Mouse (Mus musculus) CH12.LX (cell line): ENCODE data around the gene Cxcr2. TPM values are rescaled to one million over a fixed set of nuclear protein-coding genes. Genes with fewer than 3 reads are reported as not detected.

Source experiments
- DNase-seq: peaks from one replicate; pipeline ENCODE4 v3.0.0-alpha.2; 2013; ENCODE audit errors: extremely low read depth
- H3K27ac ChIP-seq: 2 replicates; pipeline ENCODE4 v1.5.1; 2012; ENCODE audit warnings: low read depth, mild to moderate bottlenecking, control low read depth, moderate library complexity; ENCODE audit not compliant: insufficient read depth
- H3K27me3 ChIP-seq: replicated peaks from 2 replicates; pipeline ENCODE3; 2012; ENCODE audit warnings: inconsistent platforms
- H3K36me3 ChIP-seq, 2 experiments: replicated peaks in 1 of 2; 2 replicates each; pipeline versions ENCODE3 to v1.6.1; 2012; ENCODE audit warnings: inconsistent platforms in 1 of 2, low read length in 1 of 2, mild to moderate bottlenecking in 1 of 2, mixed read lengths in 1 of 2, moderate library complexity in 1 of 2; ENCODE audit not compliant: control insufficient read depth in 1 of 2, insufficient read depth in 1 of 2
- H3K4me1 ChIP-seq, 2 experiments: 2 replicates each; pipeline ENCODE4 v1.6.1; 2012; ENCODE audit warnings: inconsistent platforms in 1 of 2, moderate library complexity in 1 of 2; ENCODE audit not compliant: insufficient read depth in 2 of 2, control insufficient read depth in 1 of 2
- H3K4me2 ChIP-seq: 2 replicates; pipeline ENCODE4 v1.6.1; 2012; ENCODE audit warnings: low read depth, mild to moderate bottlenecking, control low read depth; ENCODE audit not compliant: poor library complexity, insufficient read depth, severe bottlenecking
- H3K4me3 ChIP-seq, 3 experiments: fragments of 150-350 bp in 1 of 3; sonication (generic) in 1 of 3; replicated peaks in 1 of 3; 2 replicates each; pipeline versions ENCODE3 to v1.5.1; 2011 to 2012; ENCODE audit warnings: low read depth in 2 of 3, low read length in 2 of 3, mild to moderate bottlenecking in 2 of 3, moderate library complexity in 2 of 3, control low read depth in 1 of 3, improper control_type of control experiment in 1 of 3, inconsistent platforms in 1 of 3, mixed read lengths in 1 of 3; ENCODE audit not compliant: poor library complexity in 1 of 3
- H3K79me2 ChIP-seq: replicated peaks from 2 replicates; pipeline ENCODE4 v1.6.1; 2012; ENCODE audit warnings: mild to moderate bottlenecking, moderate library complexity; ENCODE audit not compliant: control insufficient read depth, poor library complexity, insufficient read depth, severe bottlenecking; ENCODE audit errors: extremely low read depth
- H3K9ac ChIP-seq: 2 replicates; pipeline ENCODE4 v1.6.1; 2012; ENCODE audit warnings: low read depth, mild to moderate bottlenecking, control low read depth, moderate library complexity; ENCODE audit not compliant: insufficient read depth
- H3K9me3 ChIP-seq: replicated peaks from 2 replicates; pipeline ENCODE3; 2012; ENCODE audit warnings: low read length, inconsistent platforms, mixed read lengths
- CHD1 ChIP-seq: IDR thresholded peaks from 2 replicates; pipeline ENCODE4 v1.6.1; 2012; ENCODE audit warnings: low read depth, low read length, improper control_type of control experiment, inconsistent platforms
- CTCF ChIP-seq, 2 experiments: IDR thresholded peaks in 1 of 2; conservative IDR thresholded peaks in 1 of 2; 2 replicates each; pipeline ENCODE4 v1.5.1; 2011 to 2012; ENCODE audit warnings: low read depth in 2 of 2, low read length in 2 of 2, improper control_type of control experiment in 1 of 2, inconsistent platforms in 1 of 2, mild to moderate bottlenecking in 1 of 2, moderate library complexity in 1 of 2
- E2F4 ChIP-seq: IDR thresholded peaks from 2 replicates; pipeline ENCODE4 v1.6.1; 2011; ENCODE audit warnings: low read depth, low read length, improper control_type of control experiment; ENCODE audit not compliant: insufficient replicate concordance
- ELF1 ChIP-seq: IDR thresholded peaks from 2 replicates; pipeline ENCODE4 v1.6.1; 2014; ENCODE audit warnings: low read depth, mild to moderate bottlenecking, inconsistent platforms, low read length, improper control_type of control experiment
- EP300 ChIP-seq: IDR thresholded peaks from 2 replicates; pipeline ENCODE4 v1.6.1; 2011; ENCODE audit warnings: low read length, improper control_type of control experiment
- ETS1 ChIP-seq: conservative IDR thresholded peaks from 2 replicates; pipeline ENCODE4 v1.6.1; 2012; ENCODE audit warnings: low read depth, mild to moderate bottlenecking, inconsistent platforms, low read length, improper control_type of control experiment, moderate library complexity
- GABPA ChIP-seq: IDR thresholded peaks from 2 replicates; pipeline ENCODE4 v1.6.1; 2012; ENCODE audit warnings: low read depth, low read length, improper control_type of control experiment, inconsistent platforms; ENCODE audit not compliant: insufficient replicate concordance
- HCFC1 ChIP-seq: IDR thresholded peaks from 2 replicates; pipeline ENCODE4 v1.6.1; 2012; ENCODE audit warnings: low read depth, mild to moderate bottlenecking, inconsistent platforms, low read length, improper control_type of control experiment
- IRF4 ChIP-seq: IDR thresholded peaks from 2 replicates; pipeline ENCODE4 v1.6.1; 2014; ENCODE audit warnings: low read depth, mild to moderate bottlenecking, inconsistent platforms, low read length, improper control_type of control experiment
- JUND ChIP-seq: conservative IDR thresholded peaks from 2 replicates; pipeline ENCODE4 v1.6.1; 2011; ENCODE audit warnings: low read depth, low read length, improper control_type of control experiment
- MAX ChIP-seq: IDR thresholded peaks from 2 replicates; pipeline ENCODE4 v1.6.1; 2011; ENCODE audit warnings: low read length, improper control_type of control experiment
- MAZ ChIP-seq: IDR thresholded peaks from 2 replicates; pipeline ENCODE4 v1.6.1; 2012; ENCODE audit warnings: low read depth, mild to moderate bottlenecking, inconsistent platforms, low read length, improper control_type of control experiment, moderate library complexity
- NRF1 ChIP-seq: IDR thresholded peaks from 2 replicates; pipeline ENCODE4 v1.6.1; 2014; ENCODE audit warnings: low read depth, mild to moderate bottlenecking, inconsistent platforms, low read length, improper control_type of control experiment, moderate library complexity
- POLR2A ChIP-seq: IDR thresholded peaks from 2 replicates; pipeline ENCODE4 v1.6.1; 2011; ENCODE audit warnings: low read depth, mild to moderate bottlenecking, improper control_type of control experiment, low read length
- POLR2AphosphoS2 ChIP-seq: IDR thresholded peaks from 2 replicates; pipeline ENCODE4 v1.6.1; 2011; ENCODE audit warnings: low read depth, low read length, improper control_type of control experiment
- RAD21 ChIP-seq: IDR thresholded peaks from 2 replicates; pipeline ENCODE4 v1.6.1; 2011; ENCODE audit warnings: low read depth, mild to moderate bottlenecking, low read length, improper control_type of control experiment, moderate library complexity
- RCOR1 ChIP-seq: conservative IDR thresholded peaks from 2 replicates; pipeline ENCODE4 v1.6.1; 2012; ENCODE audit warnings: low read depth, mild to moderate bottlenecking, inconsistent platforms, low read length, improper control_type of control experiment
- TBP ChIP-seq: conservative IDR thresholded peaks from 2 replicates; pipeline ENCODE4 v1.6.1; 2011; ENCODE audit warnings: low read depth, low read length, improper control_type of control experiment
- TCF12 ChIP-seq: IDR thresholded peaks from 2 replicates; pipeline ENCODE4 v1.6.1; 2014; ENCODE audit warnings: low read depth, mild to moderate bottlenecking, inconsistent platforms, low read length, improper control_type of control experiment
- UBTF ChIP-seq: IDR thresholded peaks from 2 replicates; pipeline ENCODE4 v1.6.1; 2012; ENCODE audit warnings: low read depth, mild to moderate bottlenecking, inconsistent platforms, low read length, improper control_type of control experiment, moderate library complexity
- USF1 ChIP-seq: IDR thresholded peaks from 2 replicates; pipeline ENCODE4 v1.6.1; 2014; ENCODE audit warnings: low read depth, mild to moderate bottlenecking, inconsistent platforms, low read length, improper control_type of control experiment
- USF2 ChIP-seq: conservative IDR thresholded peaks from 2 replicates; pipeline ENCODE4 v1.6.1; 2011; ENCODE audit warnings: low read depth, low read length, improper control_type of control experiment
- ZC3H11A ChIP-seq: IDR thresholded peaks from 2 replicates; pipeline ENCODE4 v1.6.1; 2012; ENCODE audit warnings: low read depth, mild to moderate bottlenecking, inconsistent platforms, low read length, improper control_type of control experiment
- ZKSCAN1 ChIP-seq: IDR thresholded peaks from 2 replicates; pipeline ENCODE4 v1.6.1; 2012; ENCODE audit warnings: low read depth, inconsistent platforms, low read length, improper control_type of control experiment, borderline replicate concordance
- ZMIZ1 ChIP-seq: IDR thresholded peaks from 2 replicates; pipeline ENCODE4 v1.6.1; 2012; ENCODE audit warnings: low read depth, mild to moderate bottlenecking, inconsistent platforms, low read length, improper control_type of control experiment
- ZNF384 ChIP-seq: IDR thresholded peaks from 2 replicates; pipeline ENCODE4 v1.6.1; 2012; ENCODE audit warnings: low read depth, low read length, improper control_type of control experiment, inconsistent platforms
- dilution Hi-C: fragments of 300-500 bp; cut with MboI; formaldehyde crosslinking; loops from 2 replicates; pipeline ENCODE4 v1.14.3; 2020; ENCODE audit warnings: low sequenced_read_pairs; ENCODE audit not compliant: extremely low pct_unique_long_range_greater_than_20kb, extremely low pct_ligation_motif_present
- in situ Hi-C: fragments of 300-500 bp; cut with MboI; formaldehyde crosslinking; loops from 3 replicates; pipeline ENCODE4 v1.14.3; 2019; ENCODE audit warnings: low sequenced_read_pairs, low pct_ligation_motif_present, low pct_unique_long_range_greater_than_20kb, mixed read lengths
- polyA plus RNA-seq: library from polyadenylated mRNA; unstranded; fragments of >175 nt; gene quantifications from 2 replicates; pipeline ENCODE4 v1.2.1, GENCODE M21; 2012; ENCODE audit warnings: low read depth; ENCODE audit not compliant: insufficient read length
- total RNA-seq, 2 experiments: library from RNA; depleted of rRNA; stranded (reverse); fragments of 300-350 nt in 1 of 2; fragments of >200 nt in 1 of 2; gene quantifications; 2 replicates each; pipeline ENCODE4 v1.2.3; 2012 to 2014

The Cxcr2 gene
- total and polyA plus RNA-seq, 3 experiments, result 0.10 to 0.17 TPM; not detected in 1

- H3K27me3 ChIP-seq, result peaks cover 30% of the 10 kb centered on the region
- no peaks in the 10 kb centered on the region for H3K36me3 ChIP-seq
- H3K4me3 ChIP-seq, result no peak overlapping the region
- TF ChIP-seq HCFC1 (no peak), ETS1 (no peak), IRF4 (no peak), NRF1 (no peak), TCF12 (no peak), EP300 (no peak), E2F4 (no peak), ZC3H11A (no peak), ZKSCAN1 (no peak), JUND (no peak), CHD1 (no peak), POLR2AphosphoS2 (no peak), TBP (no peak), RAD21 (no peak), GABPA (no peak), UBTF (no peak)
- H3K4me1 ChIP-seq, result no peaks in the 10 kb centered on the region
- H3K79me2 ChIP-seq, result no peaks in the 10 kb centered on the region
- in situ Hi-C loops (no loop called here), dilution Hi-C loops (no loop called here)
- H3K9ac ChIP-seq, result no peak overlapping the region
- no peak overlapping the region for H3K4me2 ChIP-seq
- no peak for DNase-seq
- no peaks in the 10 kb centered on the region for H3K9me3 ChIP-seq
- no peak overlapping the region for H3K27ac ChIP-seq
Measured at GRCm38 (mm10) chr1:74167136-74167535, 13.3 kb downstream of the Cxcr2 start.

GRCm38 (mm10) chr1:74169721-74170120 lies 15.9 kb downstream of the Cxcr2 start:
- no peak overlapping the region for H3K27ac ChIP-seq
- no peaks in the 10 kb centered on the region for H3K9me3 ChIP-seq
- H3K27me3 ChIP-seq, result peaks cover 33% of the 10 kb centered on the region
- DNase-seq, result no peak
- no peaks in the 10 kb centered on the region for H3K36me3 ChIP-seq
- no peak for TF ChIP-seq ZC3H11A
- no peak for TF ChIP-seq RAD21
- TF ChIP-seq ZNF384, result no peak
- no peak for TF ChIP-seq ZMIZ1
- TF ChIP-seq RCOR1, result no peak
- TF ChIP-seq MAZ, result no peak
- no peak for TF ChIP-seq USF1
- no peak for TF ChIP-seq CHD1
- no peak for TF ChIP-seq CTCF (conservative IDR thresholded peaks at IDR 0.05 in 1 of 2, IDR thresholded peaks at IDR 0.05 in 1 of 2; ENCODE audit: low read depth in 2 of 2, low read length in 2 of 2)
- no peak for TF ChIP-seq NRF1
- no peak for TF ChIP-seq MAX
- no peak for TF ChIP-seq USF2
- no peak for TF ChIP-seq ELF1
- TF ChIP-seq POLR2A, result no peak
- no peak for TF ChIP-seq GABPA
- TF ChIP-seq, all 38 proteins: peak for 0
- no peaks in the 10 kb centered on the region for H3K79me2 ChIP-seq
- H3K4me2 ChIP-seq, result no peak overlapping the region
- H3K4me3 ChIP-seq, result no peak overlapping the region
- H3K4me1 ChIP-seq, result no peaks in the 10 kb centered on the region
- in situ Hi-C loops, result no loop called here
- dilution Hi-C loops, result no loop called here
- no peak overlapping the region for H3K9ac ChIP-seq
